Mouse (Mus musculus): ENCODE data around the gene Ryr3. TPM values are rescaled to one million over a fixed set of nuclear protein-coding genes. Genes with fewer than 3 reads are reported as not detected.

Gene Ryr3
- 1.2 and 1.5 TPM in 2 replicates for polyA plus RNA-seq (2015; fragmentation: Nextera tagmentation; extraction: Ambion mirVana)

DNA sequence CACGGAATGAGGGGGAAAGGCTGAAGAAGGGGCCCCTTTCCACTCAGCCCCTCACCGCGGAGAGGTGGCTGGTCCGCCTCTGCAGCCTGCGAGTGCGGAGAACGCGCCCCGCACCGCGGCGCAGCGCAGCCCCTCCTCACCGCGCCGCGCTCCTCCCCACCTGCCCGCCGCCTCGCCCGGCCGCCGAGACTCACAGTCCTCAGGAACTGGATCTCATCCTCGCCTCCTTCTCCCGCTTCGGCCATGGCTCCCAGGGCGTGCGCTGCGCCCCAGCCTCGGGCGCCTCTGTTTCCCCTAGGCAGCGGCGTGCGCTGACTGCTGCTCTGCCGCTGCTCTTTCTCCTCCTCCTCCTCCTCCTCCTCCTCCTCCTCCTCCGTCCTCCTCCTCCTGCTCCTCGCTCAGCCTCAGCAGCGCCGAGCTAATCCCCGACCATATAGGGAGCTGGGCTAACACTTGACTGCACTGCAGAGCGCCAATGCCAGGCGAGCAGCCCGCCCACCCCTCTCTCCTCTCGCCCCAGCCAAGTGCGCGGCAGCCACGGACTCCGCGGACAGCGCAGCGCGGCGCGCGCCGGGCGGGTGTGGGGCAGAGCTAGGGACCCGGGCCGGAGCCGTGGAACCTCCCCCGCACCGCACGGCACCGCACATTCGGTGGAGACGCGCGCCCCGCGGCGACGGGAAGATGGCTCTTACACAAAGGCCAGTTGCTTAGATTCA lies at the start of gene Ryr3:
TSS of gene Ryr3 (minus strand) at position 351 of the 716 bp plus-strand sequence.
- no peaks in the 10 kb centered on the region for H3K9me3 ChIP-seq (ENCODE audit: control insufficient read depth, low read length)
- no peaks in the 10 kb centered on the region for H3K4me1 ChIP-seq (ENCODE audit: control insufficient read depth, insufficient read depth, low read length)
- peak within 1 kb of the TSS; percentile 85 for H3K4me2 ChIP-seq (ENCODE audit: low read depth, low read length)
- no peak within 1 kb of the TSS for H3K27ac ChIP-seq (ENCODE audit: low read length)
- under 1% methylated on average over 63 of the region's 72 CpGs for WGBS
- ATAC-seq = peak; percentile 91
- peaks cover 21% of the 10 kb centered on the region for H3K27me3 ChIP-seq (replicated peaks; ENCODE audit: control insufficient read depth, insufficient read depth, low read length)
- H3K4me3 ChIP-seq (ENCODE audit: low read length) = peak within 1 kb of the TSS; percentile 52
- no peaks in the 10 kb centered on the region for H3K36me3 ChIP-seq (ENCODE audit: control insufficient read depth, insufficient read depth, low read length)
- peak within 1 kb of the TSS; percentile 52 for H3K9ac ChIP-seq (ENCODE audit: low read depth, low read length)

DNA sequence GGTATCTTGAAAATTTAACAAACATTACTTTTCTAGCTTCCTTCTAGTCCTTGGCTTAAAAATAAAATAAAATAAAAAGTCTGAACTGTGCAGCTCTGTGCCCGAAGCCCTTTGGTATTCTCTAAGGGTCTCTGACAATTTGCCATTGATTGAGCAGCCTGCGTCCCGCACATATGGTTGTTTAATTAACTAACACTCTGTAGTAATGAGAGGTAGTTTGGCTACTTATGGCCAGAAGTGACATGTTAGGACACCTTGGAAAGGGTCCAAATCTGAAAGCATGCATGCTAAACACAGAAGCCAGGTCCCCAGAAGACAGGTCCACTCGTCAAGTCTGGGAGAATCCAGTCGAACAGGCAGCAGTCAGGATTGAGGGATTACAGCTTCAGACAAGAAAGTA lies 22.0 kb upstream of the Ryr3 start:
- no peaks in the 10 kb centered on the region for H3K9me3 ChIP-seq (ENCODE audit: control insufficient read depth, low read length)

DNA sequence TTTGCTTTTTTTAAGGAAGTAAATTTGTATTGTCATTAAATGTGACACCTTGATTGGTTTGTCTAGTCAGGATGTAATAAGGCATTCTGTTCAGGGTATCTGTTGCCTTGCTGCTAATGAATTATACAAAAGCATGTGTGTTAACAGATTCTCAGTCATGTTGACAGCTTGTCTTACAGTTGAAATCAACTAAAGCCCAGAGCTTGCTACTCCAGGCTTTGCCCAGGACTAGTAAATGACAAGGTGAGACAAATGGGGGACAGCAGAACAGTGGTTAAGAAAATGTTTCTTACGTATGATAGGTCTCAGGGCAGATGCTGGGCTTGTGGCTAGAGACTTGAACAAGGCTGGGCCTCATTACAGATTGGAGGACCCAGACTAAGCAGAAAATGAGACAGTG lies 20.1 kb upstream of the Ryr3 start:
- ATAC-seq = no peak
- H3K27me3 ChIP-seq (replicated peaks; ENCODE audit: control insufficient read depth, insufficient read depth, low read length) = no peaks in the 10 kb centered on the region
- no peak overlapping the region for H3K4me3 ChIP-seq (ENCODE audit: low read length)
- no peak overlapping the region for H3K4me2 ChIP-seq (ENCODE audit: low read depth, low read length)
- H3K36me3 ChIP-seq (ENCODE audit: control insufficient read depth, insufficient read depth, low read length) = no peaks in the 10 kb centered on the region
- no peak overlapping the region for H3K27ac ChIP-seq (ENCODE audit: low read length)
- H3K4me1 ChIP-seq (ENCODE audit: control insufficient read depth, insufficient read depth, low read length) = no peaks in the 10 kb centered on the region
- H3K9me3 ChIP-seq (ENCODE audit: control insufficient read depth, low read length) = no peaks in the 10 kb centered on the region
- no peak overlapping the region for H3K9ac ChIP-seq (ENCODE audit: low read depth, low read length)
- 74% methylated on average over 1 of the region's 1 CpGs for WGBS

More for the DNA sequence above, 22.0 kb upstream of the Ryr3 start:
- H3K4me2 ChIP-seq (ENCODE audit: low read depth, low read length) = no peak overlapping the region
- no peak for ATAC-seq
- no peaks in the 10 kb centered on the region for H3K27me3 ChIP-seq (replicated peaks; ENCODE audit: control insufficient read depth, insufficient read depth, low read length)
- H3K9ac ChIP-seq (ENCODE audit: low read depth, low read length) = no peak overlapping the region
- no peaks in the 10 kb centered on the region for H3K36me3 ChIP-seq (ENCODE audit: control insufficient read depth, insufficient read depth, low read length)
- no peak overlapping the region for H3K27ac ChIP-seq (ENCODE audit: low read length)
- H3K4me1 ChIP-seq (ENCODE audit: control insufficient read depth, insufficient read depth, low read length) = no peaks in the 10 kb centered on the region
- WGBS = 63% methylated on average over 5 of the region's 5 CpGs
- no peak overlapping the region for H3K4me3 ChIP-seq (ENCODE audit: low read length)

DNA sequence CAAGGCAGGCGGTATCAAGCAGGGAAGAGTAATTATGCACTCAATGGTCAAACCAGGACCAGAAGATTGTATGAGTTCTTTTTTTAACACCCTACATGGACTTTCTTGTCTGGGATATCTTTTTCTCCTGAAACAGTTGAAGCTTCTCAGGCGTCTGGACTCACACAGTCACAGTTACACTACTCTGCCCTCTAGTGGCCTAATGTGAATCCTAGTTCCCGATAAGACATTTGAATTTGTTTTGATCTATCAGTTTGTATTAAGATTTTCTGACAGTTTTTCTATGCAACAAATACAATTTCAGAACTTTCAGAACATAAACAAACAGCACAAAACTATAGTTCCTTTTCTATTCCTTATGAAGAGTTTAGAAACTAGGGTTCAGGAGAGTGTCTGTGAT lies 17.7 kb upstream of the Ryr3 start:
- Histone ChIP-seq H3K4me2 (ENCODE audit: low read depth, low read length) (no peak overlapping the region), H3K9me3 (ENCODE audit: control insufficient read depth, low read length) (no peaks in the 10 kb centered on the region)
- 21% methylated on average over 3 of the region's 3 CpGs for WGBS

GRCm38 (mm10) chr2:113233356-113233755 lies 16.5 kb upstream of the Ryr3 start:
- no peaks in the 10 kb centered on the region for H3K27me3 ChIP-seq (replicated peaks; ENCODE audit: control insufficient read depth, insufficient read depth, low read length)
- 60% methylated on average over 3 of the region's 3 CpGs for WGBS
- H3K4me3 ChIP-seq (ENCODE audit: low read length) = no peak overlapping the region
- ATAC-seq = no peak
- no peak overlapping the region for H3K9ac ChIP-seq (ENCODE audit: low read depth, low read length)
- no peaks in the 10 kb centered on the region for H3K9me3 ChIP-seq (ENCODE audit: control insufficient read depth, low read length)
- no peak overlapping the region for H3K4me2 ChIP-seq (ENCODE audit: low read depth, low read length)
- H3K4me1 ChIP-seq (ENCODE audit: control insufficient read depth, insufficient read depth, low read length) = no peaks in the 10 kb centered on the region
- H3K27ac ChIP-seq (ENCODE audit: low read length) = no peak overlapping the region
- H3K36me3 ChIP-seq (ENCODE audit: control insufficient read depth, insufficient read depth, low read length) = no peaks in the 10 kb centered on the region

More for the DNA sequence above, 17.7 kb upstream of the Ryr3 start:
- H3K27ac ChIP-seq (ENCODE audit: low read length) = no peak overlapping the region
- no peak overlapping the region for H3K4me3 ChIP-seq (ENCODE audit: low read length)
- no peaks in the 10 kb centered on the region for H3K4me1 ChIP-seq (ENCODE audit: control insufficient read depth, insufficient read depth, low read length)
- no peak for ATAC-seq
- H3K9ac ChIP-seq (ENCODE audit: low read depth, low read length) = no peak overlapping the region
- H3K36me3 ChIP-seq (ENCODE audit: control insufficient read depth, insufficient read depth, low read length) = no peaks in the 10 kb centered on the region
- no peaks in the 10 kb centered on the region for H3K27me3 ChIP-seq (replicated peaks; ENCODE audit: control insufficient read depth, insufficient read depth, low read length)

- peak; percentile 34; the same call in 1 of the 2 replicates for ATAC-seq
- Histone ChIP-seq H3K9me3 (ENCODE audit: control insufficient read depth, low read length) (no peaks in the 10 kb centered on the region), H3K27ac (ENCODE audit: low read length) (no peak overlapping the region), H3K4me1 (ENCODE audit: control insufficient read depth, insufficient read depth, low read length) (no peaks in the 10 kb centered on the region), H3K9ac (ENCODE audit: low read depth, low read length) (peak overlapping the region; percentile 52), H3K4me3 (ENCODE audit: low read length) (peak overlapping the region; percentile 52), H3K4me2 (ENCODE audit: low read depth, low read length) (peak overlapping the region; percentile 85), H3K27me3 (replicated peaks; ENCODE audit: control insufficient read depth, insufficient read depth, low read length) (peaks cover 21% of the 10 kb centered on the region), H3K36me3 (ENCODE audit: control insufficient read depth, insufficient read depth, low read length) (no peaks in the 10 kb centered on the region)
- WGBS = 6% methylated on average over 23 of the region's 23 CpGs
These were observed 671 bp downstream of the Ryr3 start for GRCm38 (mm10) chr2:113216105-113216745.

- no peak overlapping the region for H3K27ac ChIP-seq (ENCODE audit: low read length)
- no peaks in the 10 kb centered on the region for H3K9me3 ChIP-seq (ENCODE audit: control insufficient read depth, low read length)
- no peak overlapping the region for H3K9ac ChIP-seq (ENCODE audit: low read depth, low read length)
- H3K36me3 ChIP-seq (ENCODE audit: control insufficient read depth, insufficient read depth, low read length) = no peaks in the 10 kb centered on the region
- H3K27me3 ChIP-seq (replicated peaks; ENCODE audit: control insufficient read depth, insufficient read depth, low read length) = peaks cover 5% of the 10 kb centered on the region; the same call in 1 of the 2 replicates
- H3K4me2 ChIP-seq (ENCODE audit: low read depth, low read length) = no peak overlapping the region
- no peak for ATAC-seq
- no peak overlapping the region for H3K4me3 ChIP-seq (ENCODE audit: low read length)
- 78% methylated on average over 3 of the region's 3 CpGs for WGBS
- no peaks in the 10 kb centered on the region for H3K4me1 ChIP-seq (ENCODE audit: control insufficient read depth, insufficient read depth, low read length)
These were observed 6.9 kb downstream of the Ryr3 start for GRCm38 (mm10) chr2:113210023-113210422.

- no peak overlapping the region for H3K4me2 ChIP-seq (ENCODE audit: low read depth, low read length)
These were observed 7.6 kb downstream of the Ryr3 start for GRCm38 (mm10) chr2:113209263-113209662.

DNA sequence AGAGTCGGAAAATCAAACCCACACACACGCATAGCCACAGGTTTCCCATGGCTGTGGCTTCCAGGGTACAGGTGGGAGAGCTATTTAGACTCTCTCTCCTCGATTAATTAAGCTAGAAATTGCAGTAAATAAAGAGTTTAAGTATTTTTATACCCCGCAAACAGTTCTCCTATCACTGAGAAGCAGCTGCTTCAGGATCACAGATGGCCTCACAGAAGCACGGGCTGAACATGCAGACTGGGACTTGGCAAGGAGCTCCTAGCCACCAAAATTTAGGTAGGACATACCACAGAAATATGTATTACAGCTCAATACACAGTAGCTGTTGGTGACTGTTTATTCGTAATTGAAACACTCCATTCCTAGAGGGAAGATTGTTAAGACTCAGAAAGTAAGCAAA lies 14.0 kb downstream of the Ryr3 start:
- no peak overlapping the region for H3K27ac ChIP-seq (ENCODE audit: low read length)
- no peaks in the 10 kb centered on the region for H3K27me3 ChIP-seq (replicated peaks; ENCODE audit: control insufficient read depth, insufficient read depth, low read length)
- H3K4me2 ChIP-seq (ENCODE audit: low read depth, low read length) = no peak overlapping the region
- no peak overlapping the region for H3K4me3 ChIP-seq (ENCODE audit: low read length)
- H3K36me3 ChIP-seq (ENCODE audit: control insufficient read depth, insufficient read depth, low read length) = no peaks in the 10 kb centered on the region
- no peaks in the 10 kb centered on the region; the same call in 1 of the 2 replicates for H3K9me3 ChIP-seq (ENCODE audit: control insufficient read depth, low read length)
- no peak for ATAC-seq
- H3K4me1 ChIP-seq (ENCODE audit: control insufficient read depth, insufficient read depth, low read length) = no peaks in the 10 kb centered on the region
- no peak overlapping the region for H3K9ac ChIP-seq (ENCODE audit: low read depth, low read length)
- 72% methylated on average over 6 of the region's 6 CpGs for WGBS

More at GRCm38 (mm10) chr2:113209263-113209662, 7.6 kb downstream of the Ryr3 start:
- H3K4me3 ChIP-seq (ENCODE audit: low read length) = no peak overlapping the region
- ATAC-seq = no peak
- H3K36me3 ChIP-seq (ENCODE audit: control insufficient read depth, insufficient read depth, low read length) = no peaks in the 10 kb centered on the region
- 87% methylated on average over 9 of the region's 9 CpGs for WGBS
- no peaks in the 10 kb centered on the region for H3K4me1 ChIP-seq (ENCODE audit: control insufficient read depth, insufficient read depth, low read length)
- H3K9ac ChIP-seq (ENCODE audit: low read depth, low read length) = no peak overlapping the region
- no peak overlapping the region for H3K27ac ChIP-seq (ENCODE audit: low read length)
- H3K27me3 ChIP-seq (replicated peaks; ENCODE audit: control insufficient read depth, insufficient read depth, low read length) = peaks cover 5% of the 10 kb centered on the region; the same call in 1 of the 2 replicates
- H3K9me3 ChIP-seq (ENCODE audit: control insufficient read depth, low read length) = no peaks in the 10 kb centered on the region

Data from intestine, embryonic 16.5 days (tissue).